Mouse (Mus musculus): ENCODE results near the gene Gatad2b. TPM values are rescaled to one million over a fixed set of nuclear protein-coding genes. Genes with fewer than 3 reads are reported as not detected.

The Gatad2b gene
- polyA plus RNA-seq, 1 experiment from 2014 or later: 19.4 TPM

DNA sequence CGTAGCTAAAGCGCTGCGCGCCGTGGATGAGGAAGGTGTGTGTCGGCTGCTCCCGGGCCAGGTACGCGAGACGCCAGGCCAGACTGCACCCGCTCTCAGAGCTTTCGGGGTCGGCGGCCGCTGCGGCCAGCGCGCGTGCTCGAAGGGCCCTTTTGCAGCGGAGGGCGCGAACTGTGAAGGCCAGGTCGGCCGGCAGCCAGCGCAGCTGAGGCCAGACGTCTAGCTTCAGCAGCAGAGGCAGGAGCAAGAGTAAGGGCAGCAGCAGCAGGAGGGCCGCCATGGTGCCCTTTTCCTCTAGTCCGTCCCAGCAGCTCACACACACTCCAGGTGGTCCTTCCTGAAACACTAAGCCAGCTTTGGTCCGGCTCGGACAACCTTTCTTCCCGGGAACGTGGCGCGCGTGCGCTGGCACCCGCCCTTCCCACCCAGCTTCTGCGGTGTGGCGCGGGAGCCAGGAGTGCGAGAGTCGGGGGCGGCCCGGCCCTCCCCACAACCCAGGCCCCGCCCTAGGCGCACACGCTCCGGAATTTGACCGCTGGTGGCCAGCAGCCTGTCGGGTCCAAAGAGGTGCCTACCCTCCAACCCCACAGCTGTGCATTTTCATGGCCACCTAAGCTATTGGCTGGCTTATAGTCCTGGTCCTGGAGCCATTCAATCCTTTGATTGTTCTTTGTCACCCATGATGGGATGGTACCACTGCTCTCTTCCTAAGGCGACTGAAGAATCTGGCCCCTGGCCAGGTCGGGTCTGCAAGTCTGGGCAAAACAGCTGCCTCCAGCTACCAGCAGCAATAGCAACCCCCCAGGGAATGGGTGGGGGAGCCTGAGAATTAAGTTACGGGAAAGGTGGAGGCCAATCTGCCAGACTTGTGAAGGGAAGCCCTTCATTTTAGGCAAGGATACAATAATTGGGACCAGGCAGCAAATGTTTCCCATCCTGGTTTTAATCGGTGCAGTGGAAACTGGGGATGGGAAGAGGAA, 96.8 kb downstream of the Gatad2b start, which contains the start of gene Slc27a3:
Slc27a3 (minus strand) TSS at position 428 of the 980 bp plus-strand sequence.
- Histone ChIP-seq H3K4me1 (peaks cover 41% of the 10 kb centered on the region), H3K9me3 (no peaks in the 10 kb centered on the region), H3K27me3 (no peaks in the 10 kb centered on the region), H3K4me2 (replicated peaks) (peak within 1 kb of the TSS; percentile 90), H3K9ac (peak within 1 kb of the TSS; percentile 89), H3K36me3 (peaks cover 61% of the 10 kb centered on the region), H3K4me3 (peak within 1 kb of the TSS; percentile 77), H3K27ac (peak within 1 kb of the TSS; percentile 98)
- under 1% methylated on average over 55 of the region's 55 CpGs for WGBS
- peak; percentile 78 for ATAC-seq (ENCODE audit: low FRiP score, low read depth)

DNA sequence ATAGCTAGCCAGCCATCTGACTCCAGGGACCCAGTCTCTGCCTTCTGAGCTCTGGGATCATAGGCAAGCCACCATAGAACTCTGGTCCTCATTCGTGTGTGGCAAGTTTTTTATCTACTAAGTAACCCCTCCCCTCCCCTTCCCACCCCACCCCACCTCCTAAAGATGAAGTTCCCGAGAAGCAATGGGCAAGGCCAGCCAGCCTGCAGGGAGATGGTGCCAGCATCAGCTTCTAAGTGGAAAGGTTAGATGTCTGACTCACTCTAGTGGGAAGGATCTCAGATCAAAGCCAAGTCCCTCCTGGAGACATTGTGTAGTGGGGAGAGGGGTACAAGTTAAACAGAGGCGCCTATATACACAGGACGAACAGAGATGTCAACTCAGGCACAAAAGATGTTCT, 98.0 kb downstream of the Gatad2b start:
- WGBS: 59% methylated on average over 4 of the region's 4 CpGs
- Histone ChIP-seq H3K4me3 (peak overlapping the region; percentile 77; the same call in 1 of the 2 replicates), H3K36me3 (peaks cover 61% of the 10 kb centered on the region), H3K9ac (0 out of 2 replicates have a peak overlapping the region, but pooled peaks have one; percentile 89), H3K4me2 (replicated peaks) (peak overlapping the region; percentile 90; the same call in 1 of the 2 replicates), H3K4me1 (peaks cover 41% of the 10 kb centered on the region), H3K9me3 (no peaks in the 10 kb centered on the region), H3K27ac (peak overlapping the region; percentile 98), H3K27me3 (no peaks in the 10 kb centered on the region)
- no peak for ATAC-seq (ENCODE audit: low FRiP score, low read depth)

DNA sequence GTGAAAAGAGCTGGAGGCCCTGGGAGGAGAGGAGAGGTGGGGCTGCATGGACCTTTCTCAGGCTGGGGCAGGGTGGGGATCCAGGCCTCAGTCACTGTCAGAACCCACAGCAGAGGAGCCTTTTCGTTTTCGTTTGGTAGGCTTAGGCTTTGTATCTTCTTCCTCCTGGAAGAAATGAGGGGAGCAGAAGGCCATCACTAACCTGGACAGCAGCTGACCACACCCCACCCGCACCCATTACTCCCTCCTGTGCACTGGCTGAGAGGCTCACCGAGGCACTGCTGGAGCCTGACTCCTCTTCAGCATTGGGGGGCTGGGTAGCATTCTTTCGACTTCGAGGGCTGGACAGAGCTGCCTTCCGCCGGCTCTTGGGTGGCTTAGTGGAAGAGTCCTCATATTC, 99.0 kb downstream of the Gatad2b start:
- Histone ChIP-seq H3K4me3 (no peak overlapping the region), H3K27me3 (no peaks in the 10 kb centered on the region), H3K4me1 (peaks cover 38% of the 10 kb centered on the region), H3K9ac (no peak overlapping the region), H3K9me3 (no peaks in the 10 kb centered on the region), H3K36me3 (peaks cover 61% of the 10 kb centered on the region), H3K27ac (no peak overlapping the region), H3K4me2 (replicated peaks) (no peak overlapping the region)
- WGBS: 84% methylated on average over 8 of the region's 8 CpGs
- ATAC-seq (ENCODE audit: low FRiP score, low read depth): no peak

DNA sequence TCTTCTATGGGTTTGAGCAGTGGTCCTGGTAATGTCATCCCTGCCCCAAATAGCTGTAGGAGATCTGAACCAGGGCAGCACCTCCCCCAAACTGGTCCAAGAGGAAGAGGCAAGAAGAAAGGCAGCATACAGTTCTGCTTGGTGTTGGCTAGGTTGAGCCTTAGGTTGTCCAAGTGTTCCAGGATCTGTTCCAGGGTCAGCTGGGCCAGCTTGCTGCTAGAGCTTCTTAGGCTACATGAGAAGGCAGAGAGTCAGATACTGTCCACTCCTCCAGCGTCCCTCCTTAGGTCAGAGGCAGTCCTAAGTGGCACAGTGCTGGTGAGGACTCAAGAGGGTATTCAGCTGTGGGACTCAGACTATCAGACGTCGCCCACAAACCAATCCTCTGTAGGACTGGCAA, 99.7 kb downstream of the Gatad2b start:
- WGBS: 88% methylated on average over 3 of the region's 3 CpGs
- Histone ChIP-seq H3K9ac (no peak overlapping the region), H3K27ac (no peak overlapping the region), H3K36me3 (peaks cover 67% of the 10 kb centered on the region), H3K9me3 (no peaks in the 10 kb centered on the region), H3K4me2 (replicated peaks) (no peak overlapping the region), H3K27me3 (no peaks in the 10 kb centered on the region), H3K4me1 (peaks cover 31% of the 10 kb centered on the region), H3K4me3 (no peak overlapping the region)
- ATAC-seq (ENCODE audit: low FRiP score, low read depth): no peak

DNA sequence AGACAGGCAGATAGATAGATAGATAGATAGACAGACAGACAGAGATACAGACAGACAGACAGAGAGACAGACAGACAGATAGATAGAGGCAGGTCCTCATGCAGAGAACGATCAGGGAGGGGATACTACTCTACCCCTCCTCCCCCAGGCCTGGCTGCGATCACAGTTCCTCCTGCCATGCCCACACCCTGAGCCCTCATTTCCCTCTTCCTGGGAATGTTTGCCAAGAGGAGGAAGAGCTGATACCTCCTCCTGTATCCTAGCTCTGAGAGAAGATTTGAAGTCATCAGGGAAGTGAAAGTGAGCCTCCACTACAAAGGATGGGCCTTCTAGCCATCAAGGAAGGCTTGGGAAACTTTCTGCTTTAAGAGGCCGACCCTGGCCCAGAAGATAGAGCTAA, 102.7 kb downstream of the Gatad2b start:
- Histone ChIP-seq H3K9me3 (no peaks in the 10 kb centered on the region), H3K36me3 (peaks cover 94% of the 10 kb centered on the region), H3K27me3 (no peaks in the 10 kb centered on the region), H3K4me1 (peaks cover 9% of the 10 kb centered on the region), H3K4me3 (no peak overlapping the region), H3K27ac (no peak overlapping the region), H3K9ac (no peak overlapping the region), H3K4me2 (replicated peaks) (no peak overlapping the region)
- ATAC-seq (ENCODE audit: low FRiP score, low read depth): no peak
- 92% methylated on average over 3 of the region's 3 CpGs for WGBS

DNA sequence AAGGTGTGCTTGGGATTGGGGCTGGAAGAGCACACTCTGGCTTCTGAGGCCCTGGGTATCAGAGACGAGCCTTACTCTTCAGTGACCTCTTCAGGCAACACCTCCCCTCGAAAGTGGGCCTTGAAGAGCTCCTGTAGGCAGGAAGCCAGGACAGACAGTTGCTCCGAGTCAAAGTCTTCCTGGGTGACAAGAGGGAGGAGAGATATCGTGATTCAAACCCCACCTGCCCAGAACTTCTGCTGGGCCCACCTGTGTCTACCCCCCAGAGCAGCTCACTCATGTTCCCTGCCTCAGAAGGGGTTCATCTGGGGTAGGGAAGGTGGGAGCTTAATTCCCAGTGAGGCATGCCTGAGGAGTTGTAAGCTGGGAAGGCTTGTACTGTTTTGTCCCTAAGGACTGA, 108.0 kb downstream of the Gatad2b start:
- no peak overlapping the region for H3K9ac ChIP-seq
- 87% methylated on average over 4 of the region's 4 CpGs for WGBS
- no peaks in the 10 kb centered on the region for H3K4me1 ChIP-seq
- no peak overlapping the region for H3K4me2 ChIP-seq (replicated peaks)
- H3K9me3 ChIP-seq: no peaks in the 10 kb centered on the region
- no peak for ATAC-seq (ENCODE audit: low FRiP score, low read depth)
- no peak overlapping the region for H3K27ac ChIP-seq
- H3K4me3 ChIP-seq: no peak overlapping the region
- H3K36me3 ChIP-seq: peaks cover 98% of the 10 kb centered on the region
- no peaks in the 10 kb centered on the region for H3K27me3 ChIP-seq

DNA sequence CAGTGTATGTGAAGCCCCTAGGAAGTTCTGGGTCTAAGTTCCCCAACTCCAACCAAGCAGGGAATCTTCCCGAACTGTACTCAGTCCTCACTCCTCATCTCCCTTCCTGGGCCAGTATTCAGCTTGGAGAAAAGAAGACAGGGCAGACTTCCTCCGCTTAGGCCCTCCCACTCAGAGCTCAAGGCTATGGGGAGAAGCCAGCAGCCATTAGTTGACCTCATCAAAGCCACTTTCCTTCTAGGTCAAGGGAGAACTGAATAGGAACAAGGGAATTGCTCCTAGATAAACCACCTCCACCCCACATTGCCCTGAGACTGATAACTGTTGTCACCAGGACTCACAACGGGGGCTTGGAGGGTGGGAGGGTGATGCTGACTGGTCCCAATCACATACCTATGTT, 111.1 kb downstream of the Gatad2b start:
- H3K36me3 ChIP-seq: peaks cover 99% of the 10 kb centered on the region
- ATAC-seq (ENCODE audit: low FRiP score, low read depth): no peak
- no peak overlapping the region for H3K4me3 ChIP-seq
- H3K9me3 ChIP-seq: no peaks in the 10 kb centered on the region
- 88% methylated on average over 3 of the region's 3 CpGs for WGBS
- H3K4me1 ChIP-seq: no peaks in the 10 kb centered on the region
- no peak overlapping the region for H3K4me2 ChIP-seq (replicated peaks)
- no peak overlapping the region for H3K27ac ChIP-seq
- no peak overlapping the region for H3K9ac ChIP-seq
- H3K27me3 ChIP-seq: no peaks in the 10 kb centered on the region

DNA sequence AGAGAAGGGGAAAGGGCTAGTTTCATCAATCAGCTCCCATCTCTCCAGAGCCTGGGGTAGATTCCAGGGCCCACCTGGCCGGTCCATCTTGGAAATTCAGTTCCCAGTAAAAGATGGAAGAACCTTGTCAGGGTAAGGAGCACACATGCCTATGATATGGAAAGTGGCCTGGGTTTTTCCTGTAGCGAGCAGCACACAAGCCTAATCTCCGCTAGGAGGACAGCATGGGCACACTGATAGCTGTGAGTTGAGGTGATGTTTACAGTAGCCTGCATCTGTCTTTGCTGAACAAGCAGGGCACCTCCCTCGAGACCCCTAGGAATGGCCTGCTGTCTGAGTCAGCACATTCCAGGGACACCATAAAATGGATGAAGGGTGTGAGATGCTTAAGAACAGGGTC, 111.6 kb downstream of the Gatad2b start:
- WGBS: 76% methylated on average over 4 of the region's 4 CpGs

DNA sequence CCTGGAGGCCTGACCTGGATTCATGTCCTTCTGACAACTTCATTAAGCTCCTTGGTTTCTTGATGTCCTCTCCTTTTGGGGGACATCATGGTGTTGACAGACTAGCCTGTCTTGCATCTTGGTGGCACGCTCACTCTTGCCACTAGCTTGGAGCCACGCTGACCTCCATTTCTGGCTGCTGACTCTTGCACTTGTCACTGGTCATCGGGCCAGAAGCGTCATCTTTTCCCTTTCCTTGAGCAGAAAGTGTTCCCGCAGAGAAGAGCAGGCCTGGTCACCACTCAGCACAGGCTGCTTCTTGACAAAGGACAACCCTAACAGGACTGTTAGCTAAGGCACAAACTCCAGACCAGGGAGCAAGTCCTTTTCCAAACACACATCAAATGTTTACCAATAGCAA, 113.4 kb downstream of the Gatad2b start:
- Histone ChIP-seq H3K36me3 (peaks cover 98% of the 10 kb centered on the region), H3K4me3 (no peak overlapping the region), H3K27me3 (no peaks in the 10 kb centered on the region), H3K4me2 (replicated peaks) (no peak overlapping the region), H3K4me1 (no peaks in the 10 kb centered on the region), H3K9me3 (no peaks in the 10 kb centered on the region), H3K27ac (no peak overlapping the region), H3K9ac (no peak overlapping the region)
- ATAC-seq (ENCODE audit: low FRiP score, low read depth): no peak
- WGBS: 100% methylated on average over 5 of the region's 5 CpGs

More for the DNA sequence above, 111.6 kb downstream of the Gatad2b start:
- H3K27ac ChIP-seq: no peak overlapping the region
- no peak overlapping the region for H3K9ac ChIP-seq
- H3K4me1 ChIP-seq: no peaks in the 10 kb centered on the region
- H3K4me2 ChIP-seq (replicated peaks): no peak overlapping the region
- H3K27me3 ChIP-seq: no peaks in the 10 kb centered on the region
- H3K36me3 ChIP-seq: peaks cover 99% of the 10 kb centered on the region
- no peak for ATAC-seq (ENCODE audit: low FRiP score, low read depth)
- H3K4me3 ChIP-seq: no peak overlapping the region
- H3K9me3 ChIP-seq: no peaks in the 10 kb centered on the region

DNA sequence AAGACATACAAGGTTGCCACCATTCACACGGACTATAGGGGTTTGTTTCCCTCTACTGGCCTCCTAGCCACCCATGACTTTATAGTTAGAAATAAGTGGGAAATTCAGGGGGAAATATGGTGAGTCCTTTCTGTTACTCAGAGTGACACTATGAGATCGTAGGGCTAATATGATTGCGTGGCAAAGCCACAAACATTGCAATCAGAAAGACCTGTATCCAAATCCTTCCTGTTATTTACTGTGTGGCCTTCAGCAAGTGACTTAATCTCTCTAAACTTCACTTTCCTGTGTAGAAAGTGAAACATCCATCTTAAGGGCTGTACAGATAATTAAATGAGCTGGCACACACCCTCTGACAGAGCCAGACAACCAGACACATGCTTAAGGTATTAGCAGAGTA, 115.7 kb downstream of the Gatad2b start:
- H3K9ac ChIP-seq: no peak overlapping the region
- H3K27me3 ChIP-seq: no peaks in the 10 kb centered on the region
- no peak overlapping the region for H3K27ac ChIP-seq
- no peaks in the 10 kb centered on the region for H3K9me3 ChIP-seq
- H3K36me3 ChIP-seq: peaks cover 90% of the 10 kb centered on the region
- 92% methylated on average over 3 of the region's 3 CpGs for WGBS
- no peak overlapping the region for H3K4me3 ChIP-seq
- no peak for ATAC-seq (ENCODE audit: low FRiP score, low read depth)
- no peaks in the 10 kb centered on the region for H3K4me1 ChIP-seq
- H3K4me2 ChIP-seq (replicated peaks): no peak overlapping the region

DNA sequence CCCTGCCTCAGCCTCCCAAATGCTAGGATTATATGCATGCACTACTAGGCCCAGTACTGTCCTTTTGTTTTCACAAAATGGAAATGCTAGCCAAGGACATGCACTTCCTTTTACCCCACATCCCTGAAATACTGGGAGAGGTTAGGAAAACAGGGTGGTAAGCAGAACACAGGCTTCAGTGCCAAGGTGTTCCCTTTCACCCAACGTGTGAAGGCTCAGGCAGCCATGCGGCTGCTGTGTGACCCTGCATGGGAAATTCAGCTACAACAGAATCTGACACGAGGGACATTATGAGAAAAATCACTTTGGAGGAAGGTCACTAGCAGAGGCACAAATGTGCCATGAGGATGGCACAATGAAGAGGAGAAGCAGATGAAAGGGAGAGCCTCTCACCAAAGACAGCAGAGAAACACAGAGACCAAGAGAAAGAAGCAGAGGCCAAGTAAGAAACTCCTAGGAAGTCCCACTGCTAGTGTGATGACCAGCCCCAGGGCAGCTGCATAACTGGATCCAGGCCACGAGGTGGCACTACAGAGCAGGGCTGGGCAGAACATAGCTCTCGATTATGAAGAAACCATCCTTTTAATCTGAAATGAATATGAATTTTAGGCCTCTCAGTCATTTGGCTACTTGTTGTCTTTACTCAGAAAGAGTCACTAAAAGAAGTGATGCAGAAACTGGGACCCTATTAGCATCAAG, 119.5 kb downstream of the Gatad2b start:
- no peak for ATAC-seq (ENCODE audit: low FRiP score, low read depth)
- Histone ChIP-seq H3K27me3 (no peaks in the 10 kb centered on the region), H3K27ac (no peak overlapping the region), H3K4me3 (no peak overlapping the region), H3K4me1 (no peaks in the 10 kb centered on the region), H3K9ac (no peak overlapping the region), H3K9me3 (no peaks in the 10 kb centered on the region), H3K36me3 (peaks cover 90% of the 10 kb centered on the region), H3K4me2 (replicated peaks) (no peak overlapping the region)
- WGBS: 44% methylated on average over 5 of the region's 5 CpGs

DNA sequence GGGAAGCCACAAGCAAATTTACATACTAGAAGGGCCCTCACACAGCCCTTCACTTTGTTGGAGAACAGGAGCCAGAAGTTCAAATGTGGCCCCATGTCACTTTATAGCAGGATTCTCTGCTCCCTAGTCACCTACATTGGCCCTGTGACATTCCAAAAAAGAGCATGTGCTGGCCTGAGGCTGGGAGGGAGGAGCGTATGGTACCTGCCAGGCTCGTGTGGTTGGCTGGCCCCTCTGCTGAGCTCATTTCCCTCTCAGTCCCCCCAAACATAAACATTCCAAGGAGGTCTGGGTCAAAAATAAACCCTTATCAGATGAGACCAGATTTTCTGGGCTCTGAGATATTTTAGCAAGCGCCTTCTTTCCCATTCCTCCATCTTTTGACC, 120.0 kb downstream of the Gatad2b start:
- H3K4me3 ChIP-seq: no peak overlapping the region
- H3K27me3 ChIP-seq: no peaks in the 10 kb centered on the region
- H3K36me3 ChIP-seq: peaks cover 90% of the 10 kb centered on the region
- H3K9ac ChIP-seq: no peak overlapping the region
- ATAC-seq (ENCODE audit: low FRiP score, low read depth): no peak
- 70% methylated on average over 3 of the region's 3 CpGs for WGBS
- H3K27ac ChIP-seq: no peak overlapping the region
- no peaks in the 10 kb centered on the region for H3K9me3 ChIP-seq
- no peaks in the 10 kb centered on the region for H3K4me1 ChIP-seq
- no peak overlapping the region for H3K4me2 ChIP-seq (replicated peaks)
